Mouse (Mus musculus) layer of hippocampus, adult 9-10 months (tissue): ENCODE results near the gene Laptm4a.
A peak's percentile ranks its signal among the peaks of the same experiment; 100 is the strongest.
"Not testable (repeated sequence)": the region's sequence is repeated elsewhere in the genome, so short reads cannot be mapped to it uniquely, and the experiment has no call there.

Experiments used
- DNase-seq: peaks from one replicate; pipeline ENCODE4 v3.0.0; 2022; ENCODE audit warnings: low spot score

Laptm4a gene

GRCm38 (mm10) chr12:8912860-8913685 is 8.4 kb upstream of the Laptm4a start:
- no peak for DNase-seq

GRCm38 (mm10) chr12:8913701-8914340 is 7.6 kb upstream of the Laptm4a start:
- no peak for DNase-seq

- DNase-seq, result no peak
These were observed 5.1 kb upstream of the Laptm4a start for GRCm38 (mm10) chr12:8916378-8916777.

GRCm38 (mm10) chr12:8919231-8919630 is 2.2 kb upstream of the Laptm4a start:
- DNase-seq, result no peak

GRCm38 (mm10) chr12:8920996-8921393 is 469 bp upstream of the Laptm4a start:
- no peak for DNase-seq

- DNase-seq, result peak; percentile 20
These were observed 1.1 kb downstream of the Laptm4a start for GRCm38 (mm10) chr12:8922369-8923124.

- no peak for DNase-seq
These were observed 1.6 kb downstream of the Laptm4a start for GRCm38 (mm10) chr12:8923125-8923410.

- DNase-seq, result no peak
These were observed 2.1 kb downstream of the Laptm4a start for GRCm38 (mm10) chr12:8923603-8924002.

- no peak for DNase-seq
These were observed 6.2 kb downstream of the Laptm4a start for GRCm38 (mm10) chr12:8927652-8928051.

GRCm38 (mm10) chr12:8928766-8929165 is 7.3 kb downstream of the Laptm4a start:
- no peak for DNase-seq

GRCm38 (mm10) chr12:8931083-8931482 is 9.6 kb downstream of the Laptm4a start:
- DNase-seq, result no peak

GRCm38 (mm10) chr12:8935349-8935748 is 13.9 kb downstream of the Laptm4a start:
- DNase-seq, result no peak

GRCm38 (mm10) chr12:8936210-8936609 is 14.7 kb downstream of the Laptm4a start:
- DNase-seq, result not testable (repeated sequence)

- DNase-seq, result no peak
These were observed 18.0 kb downstream of the Laptm4a start for GRCm38 (mm10) chr12:8939490-8939889.

- no peak for DNase-seq
These were observed 18.8 kb downstream of the Laptm4a start for GRCm38 (mm10) chr12:8940011-8941005.

GRCm38 (mm10) chr12:8941131-8941615 is 19.7 kb downstream of the Laptm4a start:
- DNase-seq, result no peak

GRCm38 (mm10) chr12:8941699-8942392 is 20.4 kb downstream of the Laptm4a start:
- DNase-seq, result no peak

- no peak for DNase-seq
These were observed 25.7 kb downstream of the Laptm4a start for GRCm38 (mm10) chr12:8947163-8947562.

GRCm38 (mm10) chr12:8947714-8948464 is 26.4 kb downstream of the Laptm4a start, which contains the start of gene Matn3:
Matn3 (plus strand) TSS chr12:8947929.
- no peak for DNase-seq

GRCm38 (mm10) chr12:8953136-8953535 is 31.7 kb downstream of the Laptm4a start:
- DNase-seq, result no peak
